11 mouse cellular contexts compared by ENCODE assay signal in the genomic region with DNA sequence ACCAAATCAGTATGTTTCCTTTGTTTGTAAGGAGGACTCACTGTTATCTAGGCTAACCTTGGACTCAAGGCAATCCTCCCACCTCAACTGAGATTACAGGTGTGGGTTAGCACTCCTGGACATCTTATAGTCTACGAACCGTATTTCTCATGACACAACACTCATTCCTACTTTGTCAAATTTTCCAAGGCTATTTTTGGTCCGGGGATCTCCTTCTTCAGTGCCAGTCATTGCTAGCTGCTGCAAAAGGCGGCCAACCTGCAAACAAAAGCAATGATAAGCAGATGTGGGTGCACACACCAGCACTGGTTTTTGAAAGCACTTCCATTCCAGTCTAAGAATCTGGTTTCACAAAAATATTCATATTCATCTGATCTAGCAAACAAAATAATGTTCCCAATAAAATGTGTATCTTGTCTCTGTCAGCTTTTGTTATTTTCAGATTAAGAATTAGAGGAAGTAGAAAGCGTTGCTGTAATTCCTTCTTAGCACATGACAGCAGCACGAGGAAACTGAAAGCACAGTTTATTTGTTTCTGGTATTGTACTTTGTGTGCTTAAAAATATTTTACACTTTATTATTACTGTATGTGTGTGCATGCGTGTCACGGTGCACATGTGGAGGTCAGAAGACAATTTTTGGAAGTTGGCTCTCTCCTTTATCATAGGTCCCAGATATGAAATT.
"Had no signal": no experiment of that assay in that cellular context is flagged by ENCODE, and none has a peak within 500 bp of the region (broad histone marks: within the 10 kb centered on the region; RNA-seq: fewer than 3 reads in every experiment).

No protein-coding gene starts in this region.

- H3K9ac ChIP-seq: limb, embryonic 15.5 days; midbrain, embryonic 13.5 days; stomach, embryonic 15.5 days had no signal

- DNase-seq: kidney, postnatal 36 days; layer of hippocampus, adult 9-11 months; layer of hippocampus, postnatal 36 days; lung, adult 18-20 months; right cerebral cortex, postnatal 14 days; thymus, adult 2 months; thymus, postnatal 25 days had no signal

- H3K9me3 ChIP-seq: limb, embryonic 15.5 days; midbrain, embryonic 13.5 days; stomach, embryonic 15.5 days had no signal

- H3K4me2 ChIP-seq: limb, embryonic 15.5 days; midbrain, embryonic 13.5 days; stomach, embryonic 15.5 days had no signal

- H3K27me3 ChIP-seq: limb, embryonic 15.5 days; midbrain, embryonic 13.5 days; stomach, embryonic 15.5 days had no signal

- H3K27ac ChIP-seq: kidney, postnatal 0 days; limb, embryonic 15.5 days; midbrain, embryonic 13.5 days; stomach, embryonic 15.5 days had no signal

- ATAC-seq: midbrain, embryonic 13.5 days had no signal

- H3K4me1 ChIP-seq: limb, embryonic 15.5 days; midbrain, embryonic 13.5 days; stomach, embryonic 15.5 days had no signal

- H3K4me3 ChIP-seq: limb, embryonic 15.5 days; midbrain, embryonic 13.5 days; stomach, embryonic 15.5 days had no signal
